Mouse (Mus musculus): ENCODE measurements around the gene Acbd4.

The Acbd4 gene

GRCm38 (mm10) chr11:103115163-103116007, 13.9 kb downstream of the Acbd4 start:
- DNase-seq = peak; percentile 86 to 91

- peak; percentile 100 for DNase-seq
Observed at GRCm38 (mm10) chr11:103116008-103116818, 14.7 kb downstream of the Acbd4 start, which contains the start of gene Hexim1. Gene Hexim1, plus strand, starts transcription at chr11:103116231.

GRCm38 (mm10) chr11:103116959-103117590, 15.6 kb downstream of the Acbd4 start:
- peak; percentile 86 to 87 for DNase-seq

- peak; percentile 62 to 79 for DNase-seq
Observed at GRCm38 (mm10) chr11:103117591-103118009, 16.1 kb downstream of the Acbd4 start.

GRCm38 (mm10) chr11:103118866-103119265, 17.4 kb downstream of the Acbd4 start:
- no peak for DNase-seq

GRCm38 (mm10) chr11:103119609-103120008, 18.1 kb downstream of the Acbd4 start:
- DNase-seq = no peak

GRCm38 (mm10) chr11:103120315-103120714, 18.8 kb downstream of the Acbd4 start:
- peak in 1 of 2 experiments; percentile 48 for DNase-seq

- DNase-seq = peak; percentile 72 to 76
Observed at GRCm38 (mm10) chr11:103131701-103132575, 30.5 kb downstream of the Acbd4 start, which contains the start of gene Hexim2. Gene Hexim2, plus strand, starts transcription at chr11:103132429.

GRCm38 (mm10) chr11:103132576-103133455, 31.3 kb downstream of the Acbd4 start:
- DNase-seq = peak; percentile 100

GRCm38 (mm10) chr11:103133456-103134185, 32.1 kb downstream of the Acbd4 start:
- DNase-seq = no peak

- DNase-seq = no peak
Observed at GRCm38 (mm10) chr11:103134221-103134620, 32.7 kb downstream of the Acbd4 start.

- DNase-seq = no peak
Observed at GRCm38 (mm10) chr11:103136039-103136577, 34.6 kb downstream of the Acbd4 start.

GRCm38 (mm10) chr11:103139951-103140762, 38.7 kb downstream of the Acbd4 start:
- DNase-seq = no peak

GRCm38 (mm10) chr11:103140763-103141100, 39.2 kb downstream of the Acbd4 start:
- DNase-seq = no peak

- DNase-seq = peak; percentile 77 to 90
Observed at GRCm38 (mm10) chr11:103141101-103141943, 39.8 kb downstream of the Acbd4 start.

GRCm38 (mm10) chr11:103141944-103142255, 40.4 kb downstream of the Acbd4 start:
- DNase-seq = peak in 1 of 2 experiments; percentile 23

GRCm38 (mm10) chr11:103142441-103143182, 41.1 kb downstream of the Acbd4 start:
- peak; percentile 83 to 90 for DNase-seq

Measured in lung, postnatal 4 days (tissue).